Mouse (Mus musculus): ENCODE measurements around the gene Slc7a3.
A peak's percentile ranks its signal among the peaks of the same experiment; 100 is the strongest.
"Not testable (repeated sequence)": the region's sequence is repeated elsewhere in the genome, so short reads cannot be mapped to it uniquely, and the experiment has no call there.

The Slc7a3 gene

DNA sequence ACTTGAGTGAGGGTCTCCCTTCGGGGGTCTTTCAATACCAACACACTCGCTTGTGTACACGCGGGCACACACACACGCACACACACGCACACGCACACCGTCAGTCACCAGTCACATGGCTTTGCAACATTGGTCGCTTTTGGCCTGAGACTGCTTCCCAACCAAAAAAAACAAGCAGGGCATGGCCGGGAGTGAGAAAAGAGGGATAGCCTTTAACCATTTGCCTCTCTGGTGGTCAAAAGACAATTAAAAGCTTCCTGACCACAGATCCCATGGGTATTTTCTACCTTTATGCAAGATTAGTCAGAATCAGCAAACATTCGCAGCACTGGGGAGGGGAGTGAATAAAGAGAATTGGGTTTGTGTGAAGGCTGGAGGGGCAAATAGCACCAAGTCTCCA is at the start of gene Slc7a3:
Gene Slc7a3, minus strand, starts transcription at position 101 of the 400 bp plus-strand sequence.
- no peak for DNase-seq (ENCODE audit: extremely low read depth, low read depth)

- DNase-seq (ENCODE audit: extremely low read depth, low read depth) = peak; percentile 71
Measured at GRCm38 (mm10) chrX:101131992-101132791, 46.4 kb upstream of the Slc7a3 start.

GRCm38 (mm10) chrX:101131001-101131400 is 45.2 kb upstream of the Slc7a3 start:
- peak; percentile 62 for DNase-seq (ENCODE audit: extremely low read depth, low read depth)

DNA sequence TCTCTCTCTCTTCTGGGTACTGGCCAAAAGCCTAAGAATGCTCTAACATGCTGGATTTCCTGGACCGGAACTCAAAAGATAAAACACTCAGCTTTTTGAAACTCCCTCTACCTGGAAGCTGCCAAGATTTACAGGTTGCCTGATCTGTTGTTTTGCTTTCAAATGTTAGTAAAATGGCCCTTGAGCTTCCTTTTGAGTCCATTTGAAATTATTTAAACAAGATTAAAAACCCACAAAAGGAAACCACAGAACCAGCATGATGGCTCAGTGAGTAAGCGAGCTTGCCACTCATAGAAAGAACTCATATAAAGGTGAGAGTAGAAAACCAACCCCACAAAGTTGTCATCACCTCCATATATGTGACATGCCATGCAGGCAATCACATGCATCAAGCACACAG is 42.7 kb upstream of the Slc7a3 start:
- peak; percentile 22 for DNase-seq (ENCODE audit: extremely low read depth, low read depth)

DNA sequence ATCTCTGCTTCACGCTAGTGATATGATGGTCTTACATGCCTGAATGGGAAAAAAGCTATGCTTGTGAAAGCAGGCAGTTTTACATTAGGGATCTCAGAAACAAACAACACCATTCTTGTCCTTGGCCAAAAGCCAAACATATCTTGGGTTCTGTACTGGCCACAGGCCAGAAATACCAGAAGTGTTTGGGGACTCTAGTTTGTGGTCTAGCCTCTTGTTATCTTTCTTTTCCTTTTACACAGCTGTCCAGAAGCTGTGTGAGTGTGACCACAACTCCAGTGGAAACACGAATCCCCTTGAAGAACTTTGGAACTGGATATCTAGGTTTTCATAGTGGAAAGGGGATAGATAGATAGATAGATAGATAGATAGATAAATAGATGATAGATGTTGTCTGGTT is 41.2 kb upstream of the Slc7a3 start:
- DNase-seq (ENCODE audit: extremely low read depth, low read depth) = peak; percentile 86

GRCm38 (mm10) chrX:101126474-101126955 is 40.7 kb upstream of the Slc7a3 start:
- no peak for DNase-seq (ENCODE audit: extremely low read depth, low read depth)

GRCm38 (mm10) chrX:101120546-101120945 is 34.7 kb upstream of the Slc7a3 start:
- no peak for DNase-seq (ENCODE audit: extremely low read depth, low read depth)

DNA sequence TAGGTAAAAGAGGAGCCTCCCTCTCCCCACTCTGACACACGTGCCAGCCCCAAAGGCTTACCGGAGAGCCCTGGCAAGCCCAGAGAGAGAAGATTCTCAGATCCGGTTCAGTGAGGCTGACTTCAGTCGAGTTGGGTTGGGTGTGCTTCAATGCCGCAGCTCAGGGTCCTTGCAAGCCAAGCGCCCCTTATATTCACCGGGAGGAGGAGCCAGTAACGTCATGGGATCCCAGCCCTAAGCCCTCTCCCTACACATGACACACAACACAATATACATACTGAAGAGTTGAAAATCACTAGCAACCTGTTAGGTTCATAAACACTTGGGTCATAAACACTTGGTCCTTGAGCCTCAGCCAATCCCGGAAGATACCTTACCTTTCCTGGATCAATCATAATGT is 609 bp downstream of the Slc7a3 start:
- DNase-seq (ENCODE audit: extremely low read depth, low read depth) = not testable (repeated sequence)

GRCm38 (mm10) chrX:101084192-101084591 is 1.6 kb downstream of the Slc7a3 start:
- no peak for DNase-seq (ENCODE audit: extremely low read depth, low read depth)

GRCm38 (mm10) chrX:101065245-101065644 is 20.6 kb downstream of the Slc7a3 start:
- no peak for DNase-seq (ENCODE audit: extremely low read depth, low read depth)

DNA sequence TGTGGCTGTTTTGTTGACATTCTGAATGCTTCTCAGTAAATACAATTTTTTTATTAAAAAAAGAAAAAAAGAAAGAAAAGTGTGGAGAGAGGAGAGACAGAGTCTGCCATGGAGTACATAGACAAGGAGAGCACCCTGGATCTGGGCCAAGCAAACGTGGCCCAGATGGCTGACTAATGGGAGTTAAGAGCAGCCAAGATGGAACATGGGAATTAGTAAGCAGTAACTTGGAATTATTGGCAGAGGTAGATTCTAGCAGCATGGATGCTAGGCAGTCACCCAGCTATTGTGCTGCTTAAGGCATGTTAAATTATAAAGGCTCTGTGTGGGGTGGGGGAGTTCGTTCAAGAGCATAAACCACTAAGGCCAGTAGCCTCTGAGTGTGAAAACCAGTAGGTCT is 22.3 kb downstream of the Slc7a3 start:
- no peak for DNase-seq (ENCODE audit: extremely low read depth, low read depth)

DNA sequence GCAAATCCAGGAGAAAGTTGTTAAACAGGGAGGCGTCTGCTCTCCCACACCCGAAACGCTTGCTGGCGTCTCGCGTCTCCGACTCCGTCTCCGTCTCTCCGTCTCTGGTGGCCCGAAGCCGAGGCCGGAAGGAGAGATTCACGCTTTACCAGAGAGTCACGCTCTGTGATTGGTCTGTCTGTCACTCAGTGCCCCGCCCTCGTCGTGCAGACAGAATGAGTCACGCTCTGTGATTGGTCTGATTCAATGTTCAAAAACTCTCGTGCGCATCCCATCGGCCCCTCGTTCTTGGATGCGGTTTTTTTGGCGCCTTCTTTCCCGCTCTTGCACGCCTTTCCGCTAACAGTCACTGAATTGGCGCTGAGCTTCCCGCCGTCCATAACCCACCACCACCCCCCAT is 26.3 kb downstream of the Slc7a3 start, which contains the start of gene Tex11:
Gene Tex11, minus strand, starts transcription at position 127 of the 400 bp plus-strand sequence.
- no peak for DNase-seq (ENCODE audit: extremely low read depth, low read depth)

Measured in MEL-GATA-1-ER (cell line).